Mouse (Mus musculus): ENCODE results near the gene Psmg3.

Psmg3 gene

DNA sequence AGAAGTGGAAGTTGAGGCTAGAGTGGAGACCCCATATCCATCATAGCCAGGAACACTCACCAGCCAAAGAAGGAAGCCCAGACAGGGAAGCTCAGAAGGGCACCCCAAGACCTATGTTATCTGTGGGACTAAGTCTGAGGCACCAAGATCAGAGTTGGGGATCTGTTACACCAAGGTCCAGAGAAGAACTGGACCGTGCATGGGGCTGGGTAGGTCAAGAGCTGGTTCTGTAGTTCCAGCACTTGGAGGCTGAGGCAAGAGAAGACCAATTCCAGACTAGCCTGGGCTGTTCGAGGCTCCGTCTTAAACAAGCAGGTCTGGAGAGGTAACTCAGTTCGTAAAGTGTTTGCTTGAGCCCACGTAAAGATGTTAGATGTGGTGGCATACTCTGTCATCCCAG, 32.5 kb downstream of the Psmg3 start:
- no peak for DNase-seq (ENCODE audit: low spot score in 2 of 2)

GRCm38 (mm10) chr5:139793338-139794089, 33.2 kb downstream of the Psmg3 start:
- DNase-seq (ENCODE audit: low spot score in 2 of 2), result no peak

DNA sequence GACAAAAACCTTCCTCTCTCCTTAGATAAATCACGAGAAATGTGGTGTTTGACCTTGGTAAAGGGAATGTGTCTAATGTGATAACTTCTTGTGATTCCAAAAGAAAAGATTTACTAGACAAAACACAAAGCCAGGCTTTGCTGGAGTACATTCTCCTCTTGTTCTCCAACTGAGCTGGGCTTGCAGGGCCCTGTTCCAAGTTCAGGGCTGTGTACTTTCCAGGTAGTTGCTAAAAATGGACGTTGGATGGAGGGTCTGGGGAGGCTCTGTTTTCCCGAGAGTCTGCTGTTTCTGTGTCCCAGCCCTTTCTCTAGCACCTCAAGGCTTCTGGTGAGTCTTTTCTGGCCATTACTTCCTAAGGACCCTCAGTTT, 33.7 kb downstream of the Psmg3 start:
- no peak for DNase-seq (ENCODE audit: low spot score in 2 of 2)

GRCm38 (mm10) chr5:139792159-139792775, 34.4 kb downstream of the Psmg3 start:
- DNase-seq (ENCODE audit: low spot score in 2 of 2), result no peak

DNA sequence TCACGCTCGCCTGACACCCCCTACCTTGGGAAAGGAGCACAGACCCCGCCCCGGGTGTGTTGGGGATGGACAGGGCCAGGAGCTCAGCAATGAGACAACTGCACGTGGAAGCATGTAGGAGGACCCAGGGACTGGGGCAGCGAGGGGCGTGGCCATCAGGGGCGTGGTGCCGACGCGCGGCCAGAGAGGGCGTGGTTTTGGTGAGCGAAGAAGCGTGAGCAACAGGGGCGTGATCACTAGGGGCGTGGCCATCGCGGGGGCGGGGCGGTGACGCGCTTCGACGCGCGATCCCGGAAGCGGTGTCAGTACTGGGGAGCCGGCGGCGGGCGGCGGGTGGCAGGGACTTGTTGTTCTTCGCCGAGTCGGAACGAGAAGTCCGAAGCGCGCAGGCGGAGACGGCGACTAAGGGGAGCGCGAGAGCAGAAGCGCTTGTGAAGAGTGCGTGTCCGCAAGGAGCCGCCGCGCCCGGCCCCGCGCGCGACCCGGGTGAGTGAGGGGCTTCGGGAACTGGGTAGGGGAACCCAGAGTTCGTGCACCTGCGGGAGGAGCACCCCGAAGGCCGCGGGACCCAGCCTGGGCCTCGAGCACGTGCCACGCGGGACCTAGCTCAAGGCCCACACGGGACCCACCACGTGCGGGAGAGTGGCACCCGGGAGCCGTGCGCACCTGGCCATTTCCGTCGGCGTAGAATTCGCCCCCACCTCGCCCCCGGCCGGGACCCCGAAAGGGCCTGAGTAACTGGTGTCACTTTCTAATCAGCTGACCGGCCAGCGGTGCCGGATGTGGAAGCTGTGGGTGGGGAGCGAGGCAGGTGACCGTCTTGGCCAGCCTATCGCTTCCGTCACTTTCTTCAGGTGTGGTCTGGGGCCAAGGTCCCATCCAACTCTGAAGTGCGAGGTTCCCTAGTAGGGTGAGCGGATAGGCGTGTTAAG, 35.2 kb downstream of the Psmg3 start, which contains the start of gene Mafk:
Gene Mafk, plus strand, starts transcription at position 287 of the 932 bp plus-strand sequence.
- DNase-seq (ENCODE audit: low spot score in 2 of 2), result peak; percentile 94 to 96

DNA sequence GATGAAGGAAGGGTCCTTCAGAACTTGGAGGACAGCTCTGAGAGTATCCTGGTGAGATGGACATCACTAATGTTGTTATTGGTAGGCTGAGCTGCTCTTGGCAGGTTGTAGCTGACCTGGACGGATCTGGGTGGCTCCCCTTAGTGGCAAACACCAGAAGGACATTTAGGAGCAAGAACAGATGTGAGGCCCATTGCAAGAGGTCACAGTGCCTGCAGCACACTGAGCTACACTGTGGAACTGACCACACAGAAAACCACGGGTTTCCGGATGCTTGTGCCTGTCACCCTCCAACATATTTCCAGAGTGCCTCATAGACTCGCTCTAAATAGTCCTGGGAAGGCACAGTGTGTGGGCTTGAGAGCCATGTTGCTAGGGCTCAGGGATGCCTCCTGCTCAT, 37.2 kb downstream of the Psmg3 start:
- no peak for DNase-seq (ENCODE audit: low spot score in 2 of 2)

- no peak for DNase-seq (ENCODE audit: low spot score in 2 of 2)
Observed at GRCm38 (mm10) chr5:139781406-139781805, 45.3 kb downstream of the Psmg3 start.

DNA sequence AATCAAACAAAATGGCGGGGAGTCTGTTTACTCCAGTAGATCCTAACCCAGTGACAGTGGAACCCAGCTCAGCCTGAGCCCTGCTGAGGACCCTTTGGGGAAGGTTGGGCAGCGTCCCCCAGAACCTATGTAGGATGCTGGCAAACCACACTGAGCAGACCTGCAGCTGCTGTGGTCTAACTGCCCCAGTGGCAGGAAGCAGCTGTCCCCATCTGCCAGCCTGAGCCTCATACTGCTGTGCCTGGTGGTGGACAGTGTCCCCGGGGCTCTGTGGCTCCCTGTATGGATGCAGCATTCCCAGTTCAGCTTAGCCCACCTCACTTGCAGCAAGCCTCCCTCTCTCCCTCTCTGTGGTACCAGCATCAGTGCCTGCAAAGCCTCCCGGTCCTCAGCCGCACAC, 49.7 kb downstream of the Psmg3 start:
- DNase-seq (ENCODE audit: low spot score in 2 of 2), result no peak

DNA sequence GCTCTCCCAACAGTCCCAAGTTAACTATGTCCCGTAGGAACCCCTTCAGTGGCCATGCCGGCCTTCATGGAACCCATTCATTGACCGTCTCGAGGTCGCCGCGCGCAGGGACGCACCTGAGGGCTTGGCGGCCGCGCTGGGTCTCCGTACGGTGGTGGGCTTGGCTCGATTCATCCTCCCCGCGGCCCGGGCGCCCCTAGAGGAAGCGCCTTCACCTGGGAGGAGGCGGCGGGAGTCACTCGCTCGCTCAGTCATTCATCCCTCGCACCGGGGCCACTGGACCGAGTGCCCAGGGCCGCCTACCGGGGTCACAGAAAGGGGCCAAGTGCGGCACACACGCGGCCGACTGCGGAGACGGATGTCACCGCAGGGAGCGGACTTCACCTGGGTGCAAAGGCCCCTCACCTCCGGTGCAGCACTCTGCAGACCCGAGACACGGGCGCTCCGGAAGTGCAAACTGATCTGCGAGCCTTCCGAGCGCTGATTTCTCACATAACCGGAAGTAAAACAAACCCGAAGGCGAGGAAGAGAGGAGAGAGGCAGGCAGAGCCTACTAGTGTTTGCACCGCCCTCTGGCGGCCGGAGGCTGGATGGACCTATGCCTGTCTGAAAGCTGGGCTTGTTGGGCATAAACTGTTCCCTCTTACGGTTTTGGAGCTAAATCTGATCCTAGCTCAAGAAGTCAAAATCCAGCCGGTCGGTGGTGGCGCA, 51.3 kb downstream of the Psmg3 start, which contains the start of gene Ints1:
Gene Ints1, minus strand, starts transcription at position 459 of the 711 bp plus-strand sequence.
- peak; percentile 97 to 98 for DNase-seq (ENCODE audit: low spot score in 2 of 2)
